Mouse (Mus musculus) spleen, postnatal 4 days (tissue): Measurements from ENCODE around the gene Ephb2.

Experiments used
- DNase-seq, 2 experiments: peaks; one replicate each; pipeline ENCODE4 v3.0.0; 2022; ENCODE audit warnings: low spot score in 2 of 2

Gene Ephb2

GRCm38 (mm10) chr4:136835621-136836386 lies at the start of gene Ephb2:
Gene Ephb2 (minus strand): TSS chr4:136835988.
- DNase-seq = peak; percentile 49 to 72

GRCm38 (mm10) chr4:136878601-136879000 lies 42.8 kb upstream of the Ephb2 start:
- DNase-seq = no peak

- DNase-seq = no peak
These were observed 42.4 kb upstream of the Ephb2 start for GRCm38 (mm10) chr4:136878171-136878570.

GRCm38 (mm10) chr4:136876971-136877370 lies 41.2 kb upstream of the Ephb2 start:
- no peak for DNase-seq

GRCm38 (mm10) chr4:136875012-136875411 lies 39.2 kb upstream of the Ephb2 start:
- DNase-seq = no peak

- no peak for DNase-seq
These were observed 32.6 kb upstream of the Ephb2 start for GRCm38 (mm10) chr4:136868371-136868770.

- DNase-seq = no peak
These were observed 32.0 kb upstream of the Ephb2 start for GRCm38 (mm10) chr4:136867690-136868345.

- DNase-seq = no peak
These were observed 29.7 kb upstream of the Ephb2 start for GRCm38 (mm10) chr4:136865531-136865930.

- DNase-seq = no peak
These were observed 29.1 kb upstream of the Ephb2 start for GRCm38 (mm10) chr4:136864751-136865470.

GRCm38 (mm10) chr4:136863517-136863916 lies 27.7 kb upstream of the Ephb2 start:
- no peak for DNase-seq

GRCm38 (mm10) chr4:136862411-136862810 lies 26.6 kb upstream of the Ephb2 start:
- no peak for DNase-seq

- no peak for DNase-seq
These were observed 26.0 kb upstream of the Ephb2 start for GRCm38 (mm10) chr4:136861806-136862205.

GRCm38 (mm10) chr4:136860022-136860421 lies 24.2 kb upstream of the Ephb2 start:
- DNase-seq = no peak

- no peak for DNase-seq
These were observed 19.3 kb upstream of the Ephb2 start for GRCm38 (mm10) chr4:136855081-136855480.

GRCm38 (mm10) chr4:136852989-136853388 lies 17.2 kb upstream of the Ephb2 start:
- DNase-seq = no peak

GRCm38 (mm10) chr4:136852119-136852518 lies 16.3 kb upstream of the Ephb2 start:
- DNase-seq = no peak

- DNase-seq = no peak
These were observed 12.8 kb upstream of the Ephb2 start for GRCm38 (mm10) chr4:136848565-136848964.

- DNase-seq = no peak
These were observed 11.4 kb upstream of the Ephb2 start for GRCm38 (mm10) chr4:136847166-136847565.

- DNase-seq = no peak
These were observed 7.0 kb upstream of the Ephb2 start for GRCm38 (mm10) chr4:136842802-136843201.

GRCm38 (mm10) chr4:136842033-136842432 lies 6.2 kb upstream of the Ephb2 start:
- DNase-seq = no peak

- DNase-seq = peak; percentile 57 to 84
These were observed 5.3 kb upstream of the Ephb2 start for GRCm38 (mm10) chr4:136841056-136841455.

- no peak for DNase-seq
These were observed 2.7 kb upstream of the Ephb2 start for GRCm38 (mm10) chr4:136838462-136838861.

- no peak for DNase-seq
These were observed 2.2 kb upstream of the Ephb2 start for GRCm38 (mm10) chr4:136838026-136838425.
